Mouse (Mus musculus): ENCODE measurements at regions not wholly inside any gene's neighbourhood (a gene's known extent, or its start where the extent isn't known, plus 50 kb on each side); places are given as distances from the start of the nearest gene placed in this dataset.

DNA sequence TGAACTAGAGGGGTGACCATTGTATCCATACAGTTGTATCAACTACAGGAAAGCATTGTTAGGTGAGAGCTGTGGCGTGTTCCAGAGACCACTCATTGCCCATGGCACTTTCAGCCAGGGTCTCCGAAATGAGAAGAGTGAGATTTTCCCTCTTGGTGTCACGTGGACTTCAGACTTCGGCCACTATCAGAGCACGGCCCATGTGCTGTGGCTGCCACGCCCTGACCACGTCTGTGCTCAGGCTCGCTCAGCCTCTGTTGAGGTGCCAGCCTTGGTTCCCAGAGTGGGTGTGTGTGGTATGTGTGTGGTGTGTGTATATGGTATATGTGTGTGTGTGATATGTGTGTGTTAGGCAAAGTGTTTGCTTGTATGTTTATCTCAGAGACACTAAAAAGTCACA lies 144.6 kb downstream of the Enc1 start:
- TF ChIP-seq EP300 (IDR thresholded peaks at IDR 0.05; ENCODE audit: low read depth) (no peak), CTCF (IDR thresholded peaks at IDR 0.05; ENCODE audit: low read depth) (no peak)

Measured in liver, embryonic 14.5 days (tissue).